Mouse (Mus musculus) MEL (cell line): ENCODE results near the gene Zfp664.

Experiments
- CTCF ChIP-seq, 3 experiments: IDR thresholded peaks in 2 of 3; conservative IDR thresholded peaks in 1 of 3; 2 replicates each; pipeline ENCODE4 v1.5.1; 2011 to 2012; ENCODE audit warnings: low read length in 3 of 3, low read depth in 2 of 3, mild to moderate bottlenecking in 2 of 3, improper control_type of control experiment in 1 of 3, inconsistent platforms in 1 of 3, mixed read lengths in 1 of 3, moderate library complexity in 1 of 3; ENCODE audit not compliant: control insufficient read depth in 1 of 3, insufficient read depth in 1 of 3, poor library complexity in 1 of 3, severe bottlenecking in 1 of 3
- ELF1 ChIP-seq: IDR thresholded peaks from 2 replicates; pipeline ENCODE4 v1.6.1; 2014; ENCODE audit warnings: low read depth, mild to moderate bottlenecking, inconsistent platforms, low read length, improper control_type of control experiment, moderate library complexity
- EP300 ChIP-seq, 2 experiments: IDR thresholded peaks; 2 replicates each; pipeline ENCODE4 v1.6.1; 2011; ENCODE audit warnings: improper control_type of control experiment in 2 of 2, low read length in 2 of 2, low read depth in 1 of 2, mild to moderate bottlenecking in 1 of 2
- ETS1 ChIP-seq: IDR thresholded peaks from 2 replicates; pipeline ENCODE4 v1.6.1; 2012; ENCODE audit warnings: low read depth, mild to moderate bottlenecking, inconsistent platforms, low read length, improper control_type of control experiment, moderate library complexity
- GATA1 ChIP-seq: IDR thresholded peaks from 2 replicates; pipeline ENCODE4 v1.6.1; 2011; ENCODE audit warnings: low read depth, low read length, improper control_type of control experiment
- HCFC1 ChIP-seq: IDR thresholded peaks from 2 replicates; pipeline ENCODE4 v1.6.1; 2012; ENCODE audit warnings: low read depth, mild to moderate bottlenecking, inconsistent platforms, low read length, improper control_type of control experiment, moderate library complexity
- MAFK ChIP-seq: IDR thresholded peaks from 2 replicates; pipeline ENCODE4 v1.6.1; 2011; ENCODE audit warnings: low read depth, mild to moderate bottlenecking, low read length, improper control_type of control experiment, borderline replicate concordance
- MXI1 ChIP-seq: IDR thresholded peaks from 2 replicates; pipeline ENCODE4 v1.6.1; 2011; ENCODE audit warnings: mild to moderate bottlenecking, low read depth, low read length, improper control_type of control experiment
- NELFE ChIP-seq: IDR thresholded peaks from 2 replicates; pipeline ENCODE4 v1.6.1; 2011; ENCODE audit warnings: low read depth, low read length, improper control_type of control experiment
- POLR2A ChIP-seq, 2 experiments: IDR thresholded peaks; 2 replicates each; pipeline ENCODE4 v1.6.1; 2011 to 2012; ENCODE audit warnings: low read length in 2 of 2, mild to moderate bottlenecking in 2 of 2, control low read depth in 1 of 2, improper control_type of control experiment in 1 of 2, low read depth in 1 of 2, moderate library complexity in 1 of 2; ENCODE audit not compliant: control insufficient read depth in 1 of 2, insufficient read depth in 1 of 2, poor library complexity in 1 of 2
- TCF12 ChIP-seq: IDR thresholded peaks from 2 replicates; pipeline ENCODE4 v1.6.1; 2014; ENCODE audit warnings: low read depth, mild to moderate bottlenecking, inconsistent platforms, low read length, improper control_type of control experiment, moderate library complexity
- ZNF384 ChIP-seq: IDR thresholded peaks from 2 replicates; pipeline ENCODE4 v1.6.1; 2012; ENCODE audit warnings: low read depth, mild to moderate bottlenecking, inconsistent platforms, low read length, improper control_type of control experiment

GRCm38 (mm10) chr5:124912276-124912675, 49.8 kb downstream of the Zfp664 start:
- TF ChIP-seq ZNF384 = no peak
- TF ChIP-seq NELFE = no peak
- no peak for TF ChIP-seq ELF1
- TF ChIP-seq EP300 (IDR thresholded peaks at IDR 0.05; ENCODE audit: low read depth in 1 of 2, low read length in 2 of 2) = no peak
- TF ChIP-seq TCF12 = no peak
- TF ChIP-seq CTCF (IDR thresholded peaks at IDR 0.05 in 2 of 3, conservative IDR thresholded peaks at IDR 0.05 in 1 of 3; ENCODE audit: control insufficient read depth in 1 of 3, insufficient read depth in 1 of 3, low read depth in 2 of 3, low read length in 3 of 3, poor library complexity in 1 of 3, severe bottlenecking in 1 of 3) = no peak
- TF ChIP-seq POLR2A (IDR thresholded peaks at IDR 0.05; ENCODE audit: control insufficient read depth in 1 of 2, insufficient read depth in 1 of 2, low read depth in 1 of 2, low read length in 2 of 2, poor library complexity in 1 of 2) = no peak
- TF ChIP-seq HCFC1 = no peak
- TF ChIP-seq ETS1 = no peak
- no peak for TF ChIP-seq MXI1
- TF ChIP-seq GATA1 = no peak
- no peak for TF ChIP-seq MAFK
